Mouse (Mus musculus) cortical plate, adult 2 months (tissue): ENCODE data around the gene Nrap. TPM values are rescaled to one million over a fixed set of nuclear protein-coding genes. Genes with fewer than 3 reads are reported as not detected.
A peak's percentile ranks its signal among the peaks of the same experiment; 100 is the strongest.

Experiments
- H3K27ac ChIP-seq: fragments of 200-500 bp; 2 replicates; pipeline ENCODE4 v1.5.1; 2012; ENCODE audit warnings: low read length, control low read depth, inconsistent platforms; ENCODE audit not compliant: insufficient read depth
- H3K4me1 ChIP-seq: fragments of 200-500 bp; 2 replicates; pipeline ENCODE4 v1.6.1; 2011; ENCODE audit warnings: low read length; ENCODE audit not compliant: control insufficient read depth, insufficient read depth
- H3K4me3 ChIP-seq: fragments of 200-500 bp; 2 replicates; pipeline ENCODE4 v1.5.1; 2011; ENCODE audit warnings: mild to moderate bottlenecking, low read length, control low read depth; ENCODE audit not compliant: insufficient read depth
- CTCF ChIP-seq: fragments of 200-500 bp; IDR thresholded peaks from 2 replicates; pipeline ENCODE4 v1.5.1; 2011; ENCODE audit warnings: mild to moderate bottlenecking, control low read depth, low read length; ENCODE audit not compliant: insufficient read depth; ENCODE audit errors: extremely low read depth
- POLR2A ChIP-seq: fragments of 200-500 bp; IDR thresholded peaks from 2 replicates; pipeline ENCODE4 v1.6.1; 2011; ENCODE audit warnings: mild to moderate bottlenecking, low read length, control low read depth; ENCODE audit not compliant: insufficient read depth; ENCODE audit errors: extremely low read depth
- polyA plus RNA-seq: library from polyadenylated mRNA; depleted of rRNA; stranded (reverse); fragments of >200 nt; gene quantifications from 2 replicates; pipeline ENCODE4 v1.2.3, GENCODE M21; 2012

Gene Nrap
- polyA plus RNA-seq, 1 experiment = 0.40 TPM

- TF ChIP-seq CTCF (no peak), POLR2A (no peak)
- Histone ChIP-seq H3K4me1 (peaks cover 1% of the 10 kb centered on the region), H3K4me3 (peak overlapping the region; percentile 65), H3K27ac (no peak overlapping the region)
These were observed 8.1 kb upstream of the Nrap start for GRCm38 (mm10) chr19:56397663-56398527.

- Histone ChIP-seq H3K4me3 (peak within 1 kb of the TSS; percentile 65), H3K4me1 (peaks cover 1% of the 10 kb centered on the region), H3K27ac (no peak within 1 kb of the TSS)
- TF ChIP-seq POLR2A (0 out of 2 replicates have a peak, but pooled peaks have one; percentile 35), CTCF (no peak)
These were observed 7.1 kb upstream of the Nrap start, which contains the start of gene Casp7 for GRCm38 (mm10) chr19:56396669-56397621. Casp7 (plus strand) TSS chr19:56397129.

- Histone ChIP-seq H3K4me1 (peaks cover 1% of the 10 kb centered on the region), H3K4me3 (peak overlapping the region; percentile 65)
- no peak for TF ChIP-seq POLR2A
- TF ChIP-seq CTCF = no peak
These were observed 6.4 kb upstream of the Nrap start for GRCm38 (mm10) chr19:56396227-56396626.

GRCm38 (mm10) chr19:56395183-56395935 lies 5.5 kb upstream of the Nrap start:
- no peak for TF ChIP-seq POLR2A
- no peak for TF ChIP-seq CTCF
- H3K27ac ChIP-seq = no peak overlapping the region
- H3K4me3 ChIP-seq = no peak overlapping the region
- peaks cover 1% of the 10 kb centered on the region for H3K4me1 ChIP-seq

More at GRCm38 (mm10) chr19:56396227-56396626, 6.4 kb upstream of the Nrap start:
- no peak overlapping the region for H3K27ac ChIP-seq

GRCm38 (mm10) chr19:56393311-56393866 lies 3.6 kb upstream of the Nrap start:
- TF ChIP-seq POLR2A (no peak), CTCF (no peak)
- no peak overlapping the region for H3K27ac ChIP-seq
- H3K4me1 ChIP-seq = peaks cover 1% of the 10 kb centered on the region
- H3K4me3 ChIP-seq = no peak overlapping the region

- Histone ChIP-seq H3K4me3 (no peak overlapping the region), H3K27ac (no peak overlapping the region), H3K4me1 (peaks cover 1% of the 10 kb centered on the region; the same call in 1 of the 2 replicates)
- TF ChIP-seq POLR2A (no peak), CTCF (no peak)
These were observed 1.6 kb upstream of the Nrap start for GRCm38 (mm10) chr19:56391307-56392046.

- H3K4me1 ChIP-seq = no peaks in the 10 kb centered on the region
- H3K27ac ChIP-seq = no peak overlapping the region
- TF ChIP-seq CTCF (no peak), POLR2A (no peak)
- no peak overlapping the region for H3K4me3 ChIP-seq
These were observed 661 bp downstream of the Nrap start for GRCm38 (mm10) chr19:56389176-56389575.

- Histone ChIP-seq H3K4me1 (no peaks in the 10 kb centered on the region), H3K4me3 (no peak overlapping the region), H3K27ac (no peak overlapping the region)
- TF ChIP-seq POLR2A (no peak), CTCF (no peak)
These were observed 2.0 kb downstream of the Nrap start for GRCm38 (mm10) chr19:56387726-56388302.
